In the genomic region with DNA sequence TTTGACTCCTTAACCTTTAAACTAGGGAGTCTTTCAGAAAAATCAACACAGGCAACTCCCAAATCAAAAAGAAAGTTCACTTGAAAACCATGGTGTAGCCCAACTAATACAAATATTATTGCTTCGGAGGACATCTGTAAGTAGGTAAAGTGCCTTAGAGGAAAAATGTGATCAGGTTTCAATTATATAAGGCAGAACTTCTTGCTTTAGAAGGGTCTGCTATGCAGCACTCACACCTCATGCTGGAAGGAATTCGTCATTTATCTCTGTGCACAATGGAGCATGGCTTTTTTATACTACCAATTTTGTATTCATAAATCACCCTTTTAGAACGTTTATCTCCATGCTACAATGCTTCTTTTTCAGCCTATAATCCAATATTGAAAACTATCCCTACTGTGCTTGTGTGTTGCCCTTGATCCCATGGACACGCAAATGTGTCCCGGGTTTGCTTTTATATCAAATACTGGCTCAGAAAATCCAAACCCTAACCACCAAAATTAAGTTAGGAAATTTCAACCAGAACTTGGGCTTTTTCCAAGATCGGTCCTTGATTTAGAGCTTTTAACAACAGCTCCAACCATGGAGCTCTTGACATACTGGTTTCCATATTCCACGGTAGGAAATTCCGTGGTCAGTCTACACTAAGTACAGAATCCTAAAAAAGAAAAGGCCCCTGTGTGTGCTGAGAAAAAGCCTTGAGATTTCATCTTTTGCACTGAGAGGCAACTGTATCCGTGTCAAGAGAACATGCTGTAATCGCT, we compare ENCODE assay signal across 15 mouse cellular contexts.
"Had no signal": no experiment of that assay in that cellular context is flagged by ENCODE, and none has a peak within 500 bp of the region (broad histone marks: within the 10 kb centered on the region; RNA-seq: fewer than 3 reads in every experiment).

No protein-coding gene starts in this region.

- DNase-seq: kidney, adult 9 months; kidney, postnatal 36 days; layer of hippocampus, adult 9-11 months; layer of hippocampus, postnatal 36 days; lung, embryonic 14.5 days; lung, postnatal 10 days; lung, postnatal 4 days; retina, postnatal 1 day; thymus, postnatal 36 days had no signal

- H3K4me1 ChIP-seq: limb, embryonic 15.5 days; liver, embryonic 12.5 days; midbrain, embryonic 12.5 days; neural tube, embryonic 13.5 days had no signal

- H3K4me3 ChIP-seq: limb, embryonic 15.5 days; liver, embryonic 12.5 days; midbrain, embryonic 12.5 days; neural tube, embryonic 13.5 days had no signal

- H3K9ac ChIP-seq: limb, embryonic 15.5 days; liver, embryonic 12.5 days; lung, embryonic 14.5 days; midbrain, embryonic 12.5 days; neural tube, embryonic 13.5 days had no signal

- ATAC-seq: liver, embryonic 12.5 days; midbrain, embryonic 16.5 days had no signal

- H3K36me3 ChIP-seq: limb, embryonic 15.5 days; liver, embryonic 12.5 days; midbrain, embryonic 12.5 days; neural tube, embryonic 13.5 days had no signal

- H3K4me2 ChIP-seq: limb, embryonic 15.5 days; liver, embryonic 12.5 days; lung, embryonic 14.5 days; midbrain, embryonic 12.5 days; neural tube, embryonic 13.5 days had no signal

- H3K27me3 ChIP-seq: limb, embryonic 15.5 days; liver, embryonic 12.5 days; midbrain, embryonic 12.5 days; neural tube, embryonic 13.5 days had no signal

- H3K27ac ChIP-seq: kidney, postnatal 0 days; limb, embryonic 15.5 days; liver, embryonic 12.5 days; midbrain, embryonic 12.5 days; neural tube, embryonic 13.5 days had no signal

- H3K9me3 ChIP-seq: limb, embryonic 15.5 days; liver, embryonic 12.5 days; midbrain, embryonic 12.5 days had no signal
